Mouse (Mus musculus) embryo, embryonic 10 days (tissue): ENCODE data around the gene Fam131c.

Experiments used
- DNase-seq: peaks from one replicate; pipeline ENCODE4 v3.0.0-alpha.2; 2015; ENCODE audit warnings: low spot score

Fam131c gene

GRCm38 (mm10) chr4:141411430-141411992 lies 43.5 kb downstream of the Fam131c start:
- DNase-seq: no peak

DNA sequence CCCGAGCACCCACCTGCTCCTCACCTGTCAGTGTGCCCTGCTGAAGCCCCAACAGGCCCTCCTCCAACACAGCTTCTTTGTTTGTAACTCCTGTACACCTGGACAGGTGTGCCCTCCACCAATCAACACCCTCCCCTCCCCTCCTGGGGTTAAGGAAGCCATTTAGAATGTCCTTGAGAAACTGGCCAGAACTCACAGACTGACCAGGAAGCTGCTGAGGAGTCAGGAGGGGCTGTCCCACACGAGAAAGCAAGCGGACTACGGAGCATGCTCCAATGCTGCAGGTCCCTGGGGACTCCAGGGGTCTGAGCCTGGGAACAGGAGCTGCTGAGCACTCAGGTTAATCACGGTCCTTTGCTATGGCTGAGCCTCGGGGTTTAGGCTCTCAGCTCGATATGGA lies 47.9 kb downstream of the Fam131c start, which contains the start of gene Clcnkb:
Gene Clcnkb (minus strand): TSS at position 91 of the 400 bp plus-strand sequence.
- DNase-seq: no peak

GRCm38 (mm10) chr4:141419398-141420191 lies 51.6 kb downstream of the Fam131c start:
- DNase-seq: peak; percentile 41

- DNase-seq: no peak
Measured at GRCm38 (mm10) chr4:141420192-141420829, 52.3 kb downstream of the Fam131c start, which contains the start of gene Hspb7. TSS of gene Hspb7 (plus strand) at chr4:141420779.

DNA sequence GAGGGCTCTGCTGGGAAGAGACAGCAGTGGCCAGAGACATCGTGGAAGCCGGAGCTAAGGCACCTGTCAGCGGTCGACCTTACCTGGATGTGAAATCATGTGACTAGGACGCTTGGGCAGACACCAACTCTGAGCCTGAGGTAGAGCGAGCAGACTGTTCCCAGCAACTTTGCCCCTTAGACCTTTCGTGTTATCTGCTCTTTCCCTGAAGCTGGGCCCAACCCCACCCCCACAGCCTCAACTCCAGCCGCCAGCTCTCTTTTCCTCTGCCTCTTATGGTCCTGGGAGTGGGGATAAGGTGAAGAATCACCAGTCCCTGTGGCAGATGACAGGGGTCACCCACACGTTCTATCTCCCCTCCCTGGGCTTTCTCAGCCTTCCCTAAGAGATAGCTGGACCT lies 52.9 kb downstream of the Fam131c start:
- DNase-seq: no peak

DNA sequence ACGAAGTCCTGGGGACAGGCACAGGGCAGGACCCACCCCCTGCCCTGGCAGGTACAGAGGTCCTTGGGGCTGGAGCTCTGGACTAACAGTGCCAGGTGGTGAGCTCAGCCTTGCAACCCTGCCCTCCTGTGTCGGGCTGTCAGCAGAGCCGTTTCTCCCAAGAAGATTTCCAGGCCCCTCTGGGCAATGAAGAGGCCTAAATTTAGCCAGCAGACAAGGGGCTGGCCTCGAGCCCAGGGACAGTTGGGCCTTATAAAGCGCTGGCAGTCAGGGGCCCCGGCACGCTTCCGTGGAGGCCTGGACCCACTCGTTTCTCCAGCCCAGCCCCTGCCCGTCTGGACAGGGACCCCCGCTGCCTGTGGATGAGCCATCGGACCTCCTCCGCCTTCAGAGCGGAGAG lies 53.4 kb downstream of the Fam131c start:
- no peak for DNase-seq

DNA sequence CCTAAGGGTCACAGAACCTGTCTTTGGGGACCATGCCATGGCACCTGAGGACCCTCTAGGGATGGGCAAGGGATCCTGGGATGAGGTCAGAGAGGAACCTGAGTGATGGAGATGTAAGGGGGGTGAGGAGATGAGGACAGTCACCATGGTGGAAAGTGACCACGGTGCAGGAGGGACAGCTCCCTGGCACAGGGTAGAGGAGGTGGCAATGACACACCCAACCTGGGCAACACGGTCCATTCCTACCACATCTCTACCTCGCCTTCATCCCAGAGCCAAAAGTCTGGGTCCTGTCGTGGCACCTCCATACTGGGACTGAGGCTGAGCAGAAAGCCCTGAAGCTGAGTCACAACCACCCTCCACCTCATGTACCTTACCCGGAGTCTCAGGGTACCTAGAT lies 54.8 kb downstream of the Fam131c start:
- no peak for DNase-seq

GRCm38 (mm10) chr4:141423288-141423687 lies 55.3 kb downstream of the Fam131c start:
- DNase-seq: no peak

DNA sequence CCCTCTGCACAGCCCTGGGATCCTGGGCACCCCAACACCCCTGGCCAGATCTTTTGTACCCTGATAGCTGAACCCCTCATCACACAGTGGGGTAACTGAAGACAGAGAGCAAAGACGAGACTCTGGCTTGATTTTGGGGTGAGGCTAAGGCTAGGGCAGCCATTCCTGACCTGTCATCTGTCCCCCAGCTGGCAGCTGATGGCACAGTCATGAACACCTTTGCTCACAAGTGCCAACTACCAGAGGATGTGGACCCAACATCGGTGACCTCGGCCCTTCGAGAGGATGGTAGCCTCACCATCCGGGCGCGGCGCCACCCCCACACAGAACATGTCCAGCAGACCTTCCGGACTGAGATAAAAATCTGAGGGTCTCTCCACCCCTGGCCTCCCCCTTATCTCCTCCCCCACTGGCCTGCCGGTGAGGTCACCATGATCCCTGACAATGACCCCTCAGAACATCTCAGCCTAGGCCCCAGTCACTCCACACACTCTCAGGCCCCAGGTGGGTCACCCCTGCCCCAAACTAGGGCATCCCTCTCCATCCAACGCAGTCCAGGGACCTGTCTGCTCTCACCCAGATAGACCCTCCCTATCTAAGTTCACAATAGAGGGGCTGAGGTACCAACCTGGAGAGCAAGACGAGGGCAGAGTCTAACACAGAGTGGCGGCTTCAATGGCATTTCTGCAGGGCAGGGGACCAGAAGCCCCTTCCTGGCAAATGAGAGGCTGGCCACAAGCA lies 55.8 kb downstream of the Fam131c start:
- DNase-seq: no peak

GRCm38 (mm10) chr4:141425484-141426479 lies 57.8 kb downstream of the Fam131c start:
- DNase-seq: peak; percentile 58

DNA sequence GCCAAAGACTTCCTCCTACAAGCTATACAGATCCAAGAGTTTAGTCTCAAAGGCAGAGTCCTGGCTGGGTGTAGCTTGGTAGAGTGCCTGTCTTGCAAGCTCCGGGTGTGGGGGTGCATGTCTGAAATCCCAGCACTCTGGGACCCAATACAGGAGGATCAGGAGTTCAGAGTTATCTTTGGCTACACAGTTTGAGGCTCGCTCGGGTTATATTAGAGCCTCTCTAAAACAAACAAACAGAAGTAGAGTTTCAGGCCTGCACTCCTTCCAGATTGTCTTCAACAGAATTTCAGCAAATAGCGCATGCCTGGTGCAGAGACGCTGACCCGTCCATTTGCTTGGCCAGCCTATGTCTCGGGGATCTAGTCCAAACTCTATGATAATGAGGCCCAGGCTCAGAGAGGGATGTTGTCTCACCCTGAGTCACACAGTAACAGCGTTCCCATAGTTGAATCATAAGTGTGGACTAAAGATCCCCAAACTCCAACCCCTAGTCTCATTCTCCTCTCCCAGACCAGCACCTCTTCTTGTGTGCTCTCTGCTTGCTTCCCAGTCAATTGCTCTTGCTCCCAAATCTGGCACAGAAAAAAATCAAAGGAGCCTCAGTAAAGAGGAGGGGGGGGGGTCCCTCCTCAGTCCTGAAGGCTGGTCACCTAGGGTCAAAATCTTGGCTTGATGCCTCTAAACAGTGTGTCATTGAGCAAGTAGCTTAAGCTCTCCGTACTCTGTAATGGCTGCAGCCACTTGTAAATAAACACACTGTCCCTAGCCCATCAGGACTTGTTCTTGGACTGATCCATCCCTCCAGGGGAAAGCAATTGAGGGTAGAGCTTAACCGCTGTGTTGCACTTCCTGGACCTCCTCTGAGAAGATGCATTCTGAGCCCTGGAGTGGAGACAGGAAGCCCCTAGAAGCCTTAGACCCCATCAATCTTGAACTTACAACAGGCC lies 59.1 kb downstream of the Fam131c start:
- DNase-seq: no peak

- no peak for DNase-seq
Measured at GRCm38 (mm10) chr4:141427921-141428320, 59.9 kb downstream of the Fam131c start.

DNA sequence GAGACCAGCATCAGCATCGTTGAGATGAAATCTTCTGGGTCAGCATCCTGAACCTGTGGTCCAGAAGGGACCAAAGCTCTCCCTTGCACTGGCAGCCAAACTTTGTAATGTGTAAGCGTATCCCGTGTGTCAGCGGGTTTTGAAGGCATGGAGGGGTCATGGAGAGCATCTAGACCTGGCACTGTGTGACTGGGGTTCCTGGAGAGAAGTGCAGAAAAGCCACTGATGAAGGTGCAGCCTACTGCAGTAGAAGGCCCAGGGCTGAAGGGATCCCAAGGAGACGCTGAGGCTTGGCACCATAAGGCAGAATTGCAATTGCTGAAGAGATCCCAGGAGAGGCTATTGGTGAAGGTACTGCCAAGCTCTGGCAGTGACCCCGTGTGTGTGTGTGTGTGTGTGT lies 61.4 kb downstream of the Fam131c start:
- no peak for DNase-seq

DNA sequence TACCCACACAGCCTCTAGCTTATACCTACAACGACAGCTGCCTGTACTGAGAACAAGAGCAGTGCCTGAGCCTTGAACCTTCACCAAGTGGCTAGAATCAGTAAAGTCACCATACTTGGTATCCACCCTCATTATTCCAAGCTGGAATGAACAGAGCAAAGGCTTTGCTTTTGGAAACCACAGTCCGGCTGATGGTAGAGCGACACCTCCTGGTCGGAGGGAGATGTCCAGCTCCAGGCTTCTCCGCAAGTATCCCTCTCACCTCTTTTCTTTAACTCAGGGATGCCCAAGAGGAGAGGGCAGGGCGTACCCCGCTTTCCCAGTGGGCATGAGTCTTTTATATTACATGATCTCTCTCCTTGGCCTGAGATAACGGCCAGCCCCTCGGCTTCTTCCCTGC lies 61.8 kb downstream of the Fam131c start:
- peak; percentile 42 for DNase-seq

GRCm38 (mm10) chr4:141430997-141431396 lies 63.0 kb downstream of the Fam131c start:
- peak; percentile 83 for DNase-seq

GRCm38 (mm10) chr4:141432666-141433065 lies 64.6 kb downstream of the Fam131c start:
- no peak for DNase-seq

- no peak for DNase-seq
Measured at GRCm38 (mm10) chr4:141433191-141433590, 65.2 kb downstream of the Fam131c start.
